Mouse (Mus musculus): ENCODE results near the gene Nsf. TPM values are rescaled to one million over a fixed set of nuclear protein-coding genes. Genes with fewer than 3 reads are reported as not detected.

The Nsf gene
- total and polyA plus RNA-seq, 3 experiments: 16.5 to 28.7 (median 26.9) TPM

- no peaks in the 10 kb centered on the region for H3K4me1 ChIP-seq (ENCODE audit: control insufficient read depth, insufficient read depth, low read length)
- no peak overlapping the region for H3K27ac ChIP-seq
- H3K9ac ChIP-seq (ENCODE audit: low read depth, low read length): no peak overlapping the region
- no peak overlapping the region for H3K4me3 ChIP-seq
- 2% methylated on average over 23 of the region's 23 CpGs for WGBS
- H3K36me3 ChIP-seq (ENCODE audit: control insufficient read depth, insufficient read depth, low read length): no peaks in the 10 kb centered on the region
- no peak for DNase-seq
- TF ChIP-seq POLR2A (IDR thresholded peaks at IDR 0.05; ENCODE audit: insufficient read depth, low read depth, low read length) (no peak), EP300 (IDR thresholded peaks at IDR 0.05; ENCODE audit: insufficient read depth, low read depth, low read length) (no peak), CTCF (IDR thresholded peaks at IDR 0.05) (no peak)
- H3K79me2 ChIP-seq (replicated peaks; ENCODE audit: control insufficient read depth, insufficient read depth, low read length): no peaks in the 10 kb centered on the region
- intact Hi-C loops (cut with DNase I): no loop called here
- peaks cover 23% of the 10 kb centered on the region for H3K27me3 ChIP-seq (ENCODE audit: control insufficient read depth, insufficient read depth, low read length)
Observed at GRCm38 (mm10) chr11:103772505-103773386, 181.1 kb downstream of the Nsf start.

Other genes with a start within 250 kb of the Nsf start
- under 1 TPM; 0.70 to 0.75 TPM for gene Wnt9b, start 204.2 kb downstream of the Nsf start, total RNA-seq (2021)
- gene Wnt9b, start 204.2 kb downstream of the Nsf start, polyA plus RNA-seq (2012; rRNA removed): 0.41 and 0.61 TPM in 2 replicates
- not detected for gene Wnt3, start 179.9 kb downstream of the Nsf start, total RNA-seq (2021)
- not detected in 2 replicates for gene Wnt3, start 179.9 kb downstream of the Nsf start, polyA plus RNA-seq (2012; rRNA removed)
- gene Arf2, start 12.7 kb upstream of the Nsf start, total RNA-seq (2021): 10 to 100 TPM; 27.8 to 33.5 TPM
- gene Arf2, start 12.7 kb upstream of the Nsf start, polyA plus RNA-seq (2012; rRNA removed): 13.7 and 25.2 TPM in 2 replicates
- gene Crhr1, start 178.8 kb upstream of the Nsf start, total RNA-seq (2021): not detected
- gene Crhr1, start 178.8 kb upstream of the Nsf start, polyA plus RNA-seq (2012; rRNA removed): not detected in 2 replicates
- gene Sppl2c, start 232.3 kb upstream of the Nsf start, total RNA-seq (2021): not detected
- 0.23 and 0.33 TPM in 2 replicates for gene Sppl2c, start 232.3 kb upstream of the Nsf start, polyA plus RNA-seq (2012; rRNA removed)